Mouse (Mus musculus) testis, adult 10 weeks (tissue): Measurements from ENCODE around the gene Nol9. TPM values are rescaled to one million over a fixed set of nuclear protein-coding genes. Genes with fewer than 3 reads are reported as not detected.

Experiments
- polyA plus RNA-seq: library from polyadenylated mRNA; stranded (reverse); fragments of 350-450 nt; fragmentation: Illumina TruSeq; extraction: RNeasy Lipid Tissue Mini Kit (QIAGEN cat#74804); gene quantifications from one replicate; pipeline ENCODE4 v1.2.3, GENCODE M21; 2014; ENCODE audit warnings: low read depth, low replicate concordance

The Nol9 gene
- polyA plus RNA-seq = 6.1 TPM

GRCm38 (mm10) chr4:152038985-152039830, at the start of gene Nol9:
Gene Nol9 (plus strand): TSS chr4:152039321.

GRCm38 (mm10) chr4:151996173-151996950, 42.8 kb upstream of the Nol9 start, which contains the start of gene Phf13:
Gene Phf13 (minus strand): TSS chr4:151996258.

GRCm38 (mm10) chr4:152008622-152009075, 30.5 kb upstream of the Nol9 start, which contains the start of gene Klhl21:
Gene Klhl21 (plus strand): TSS chr4:152008803.

GRCm38 (mm10) chr4:152027524-152027923, 11.6 kb upstream of the Nol9 start, which contains the start of gene Zbtb48:
Gene Zbtb48 (minus strand): TSS chr4:152027671.

GRCm38 (mm10) chr4:152038225-152038984, 716 bp upstream of the Nol9 start, which contains the start of gene Tas1r1:
Gene Tas1r1 (minus strand): TSS chr4:152038568.

GRCm38 (mm10) chr4:152072121-152072601, 33.0 kb downstream of the Nol9 start, which contains the start of gene Plekhg5:
Gene Plekhg5 (plus strand): TSS chr4:152072498.

Other genes with a start within 250 kb of the Nol9 start
- 97.5 TPM for gene Camta1, start 177.4 kb upstream of the Nol9 start, polyA plus RNA-seq
- 16.6 TPM for gene Dnajc11, start 105.6 kb upstream of the Nol9 start, polyA plus RNA-seq
- not detected for gene Thap3, start 50.3 kb upstream of the Nol9 start, polyA plus RNA-seq
- gene Phf13, start 43.1 kb upstream of the Nol9 start, polyA plus RNA-seq = 45.4 TPM
- 2.1 TPM for gene Klhl21, start 30.5 kb upstream of the Nol9 start, polyA plus RNA-seq
- gene Zbtb48, start 11.7 kb upstream of the Nol9 start, polyA plus RNA-seq = 2.8 TPM
- gene Tas1r1, start 753 bp upstream of the Nol9 start, polyA plus RNA-seq = 0.95 TPM
- 0.18 TPM for gene Plekhg5, start 33.2 kb downstream of the Nol9 start, polyA plus RNA-seq
- gene Tnfrsf25, start 76.6 kb downstream of the Nol9 start, polyA plus RNA-seq = not detected
- gene Espn, start 113.0 kb downstream of the Nol9 start, polyA plus RNA-seq = 3.5 TPM
- 0.22 TPM for gene Hes2, start 119.5 kb downstream of the Nol9 start, polyA plus RNA-seq
- gene Acot7, start 138.8 kb downstream of the Nol9 start, polyA plus RNA-seq = 28.5 TPM
- gene Gpr153, start 234.9 kb downstream of the Nol9 start, polyA plus RNA-seq = 1.2 TPM